Mouse (Mus musculus): ENCODE data around the gene Card11.

DNA sequence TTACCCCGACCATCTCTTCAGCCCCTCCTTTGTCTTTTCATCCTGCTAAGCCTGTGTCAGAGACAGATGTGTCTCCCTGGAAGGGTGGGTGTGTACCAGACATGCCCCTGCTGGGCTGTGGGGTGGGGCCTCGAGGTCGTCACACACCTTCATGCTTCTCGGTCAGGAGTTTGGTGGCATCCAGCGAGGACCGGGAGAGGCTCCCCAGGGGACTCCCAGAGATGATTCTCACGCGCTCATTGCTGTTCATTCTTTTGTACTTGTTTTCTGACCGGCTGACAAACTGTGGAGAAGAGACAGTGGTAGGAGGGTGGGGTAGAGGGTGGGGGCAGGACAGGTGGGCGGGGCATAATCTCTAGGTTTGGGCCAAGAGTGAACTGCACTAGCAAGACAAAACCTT lies 120.2 kb downstream of the Card11 start:
- TF ChIP-seq CTCF (IDR thresholded peaks at IDR 0.05; ENCODE audit: low read depth, low read length): no peak
- no peak for TF ChIP-seq TAL1 (conservative IDR thresholded peaks at IDR 0.05; ENCODE audit: low read depth, low read length)
- TF ChIP-seq GATA1 (IDR thresholded peaks at IDR 0.05; ENCODE audit: borderline replicate concordance, low read length): no peak

All from G1E (cell line).